Comparison of ENCODE assay signal across 7 mouse cellular contexts in the genomic region with DNA sequence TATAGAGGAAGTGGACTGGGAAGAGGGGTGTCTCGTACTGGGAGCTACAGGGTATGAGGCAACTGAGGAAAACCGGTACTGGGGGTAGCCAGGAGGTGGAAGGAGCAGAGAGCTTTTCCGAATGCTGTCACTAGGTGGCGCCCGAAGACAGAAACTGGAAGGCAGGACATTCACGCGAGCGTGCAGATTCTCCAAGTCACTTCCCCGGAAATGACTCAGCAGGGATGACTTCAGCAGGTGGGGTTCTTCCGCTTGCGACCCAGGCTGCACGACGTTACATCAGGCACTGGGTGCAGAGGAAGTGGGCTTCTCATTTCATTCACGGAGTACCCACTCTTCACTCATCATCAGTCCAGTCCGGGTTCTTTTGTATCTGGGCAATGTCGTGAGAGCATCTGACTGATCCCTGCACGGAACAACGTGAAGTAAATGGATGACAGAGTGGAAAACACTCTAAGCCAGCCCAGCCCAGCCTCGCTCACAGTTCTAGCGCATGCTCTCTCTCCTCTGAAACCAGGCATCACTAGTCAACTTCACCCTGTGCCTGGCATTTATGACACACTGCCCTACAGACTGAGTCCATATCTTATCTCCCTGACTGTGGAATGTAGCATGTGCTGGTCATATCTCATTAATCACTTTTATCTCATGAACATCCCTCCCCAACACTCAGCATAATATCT. TPM values are rescaled to one million over a fixed set of nuclear protein-coding genes. Genes with fewer than 3 reads are reported as not detected.
DNase-seq lines count a peak whose midpoint lies in the region; ATAC-seq lines count a peak whose summit lies in the region.

No protein-coding gene starts in this region.

- peak overlapping the region; percentile 30 for H3K4me2 ChIP-seq in limb, embryonic 11.5 days (ENCODE audit: low read depth, severe bottlenecking)
- peak overlapping the region; percentile 61 for H3K4me2 ChIP-seq in midbrain, embryonic 14.5 days (ENCODE audit: low read length)

- peaks cover 4% of the 10 kb centered on the region; the same call in 1 of the 2 replicates for H3K4me1 ChIP-seq in embryonic facial prominence, embryonic 10.5 days
- no peaks in the 10 kb centered on the region for H3K4me1 ChIP-seq in limb, embryonic 11.5 days (ENCODE audit: control insufficient read depth, insufficient read depth, low read length)
- H3K4me1 ChIP-seq in midbrain, embryonic 14.5 days (ENCODE audit: control insufficient read depth, insufficient read depth, low read length) = peaks cover 6% of the 10 kb centered on the region; the same call in 1 of the 2 replicates

- peak; percentile 96 for DNase-seq in adrenal gland, postnatal 10 days
- DNase-seq in embryonic facial prominence, embryonic 10.5 days (ENCODE audit: low spot score) = peak; percentile 91
- peak; percentile 99 for DNase-seq in heart, adult 11 months
- DNase-seq in kidney, adult 18-20 months = peak; percentile 93
- DNase-seq in limb, embryonic 11.5 days (ENCODE audit: low spot score) = peak; percentile 96
- peak; percentile 97 for DNase-seq in midbrain, embryonic 14.5 days
- peak; percentile 86 to 93 for DNase-seq in spleen, adult 18-20 months

- H3K9me3 ChIP-seq in embryonic facial prominence, embryonic 10.5 days = no peaks in the 10 kb centered on the region; the same call in 1 of the 2 replicates
- H3K9me3 ChIP-seq in limb, embryonic 11.5 days (ENCODE audit: control insufficient read depth, low read length) = no peaks in the 10 kb centered on the region
- no peaks in the 10 kb centered on the region for H3K9me3 ChIP-seq in midbrain, embryonic 14.5 days (ENCODE audit: control insufficient read depth, low read length)

- H3K36me3 ChIP-seq in embryonic facial prominence, embryonic 10.5 days (replicated peaks) = no peaks in the 10 kb centered on the region
- no peaks in the 10 kb centered on the region for H3K36me3 ChIP-seq in limb, embryonic 11.5 days (ENCODE audit: control insufficient read depth, insufficient read depth, low read length)
- H3K36me3 ChIP-seq in midbrain, embryonic 14.5 days (ENCODE audit: control insufficient read depth, insufficient read depth, low read length) = no peaks in the 10 kb centered on the region

- 0 out of 2 replicates have a peak, but pooled peaks cover 6% of the 10 kb centered on the region for H3K27me3 ChIP-seq in embryonic facial prominence, embryonic 10.5 days (replicated peaks; ENCODE audit: low read depth, poor library complexity, severe bottlenecking)
- H3K27me3 ChIP-seq in limb, embryonic 11.5 days (ENCODE audit: control insufficient read depth, insufficient read depth, low read length) = no peaks in the 10 kb centered on the region
- H3K27me3 ChIP-seq in midbrain, embryonic 14.5 days (ENCODE audit: control insufficient read depth, insufficient read depth, low read length) = no peaks in the 10 kb centered on the region

- peak; percentile 44 for ATAC-seq in limb, embryonic 11.5 days (ENCODE audit: insufficient number of reproducible peaks, low FRiP score, low TSS enrichment, low read depth)
- ATAC-seq in midbrain, embryonic 14.5 days (ENCODE audit: low FRiP score, low TSS enrichment) = peak; percentile 88; the same call in 1 of the 2 replicates

- no peak overlapping the region for H3K9ac ChIP-seq in limb, embryonic 11.5 days (ENCODE audit: low read length)
- peak overlapping the region; percentile 48; the same call in 1 of the 2 replicates for H3K9ac ChIP-seq in midbrain, embryonic 14.5 days (replicated peaks; ENCODE audit: low read length)

- peak overlapping the region; percentile 70 for H3K27ac ChIP-seq in embryonic facial prominence, embryonic 10.5 days (replicated peaks)
- H3K27ac ChIP-seq in limb, embryonic 11.5 days (replicated peaks; ENCODE audit: low read depth, low read length) = no peak overlapping the region
- H3K27ac ChIP-seq in midbrain, embryonic 14.5 days (replicated peaks; ENCODE audit: low read depth, low read length) = peak overlapping the region; percentile 77

- WGBS in embryonic facial prominence, embryonic 10.5 days = 22% methylated on average over 20 of the region's 20 CpGs
- WGBS in limb, embryonic 11.5 days = 23% methylated on average over 20 of the region's 20 CpGs
- WGBS in midbrain, embryonic 14.5 days = 17% methylated on average over 20 of the region's 20 CpGs

- H3K4me3 ChIP-seq in embryonic facial prominence, embryonic 10.5 days = peak overlapping the region; percentile 50
- no peak overlapping the region for H3K4me3 ChIP-seq in limb, embryonic 11.5 days (ENCODE audit: low read depth, low read length)
- peak overlapping the region; percentile 31 for H3K4me3 ChIP-seq in midbrain, embryonic 14.5 days (replicated peaks; ENCODE audit: low read depth, low read length)

RNA-seq across cellular contexts. Expression of a gene that starts 18.3 kb away (rescaled TPM):
- total RNA-seq in adrenal gland, postnatal 10 days (2021) = under 1 TPM in 1 of 2 experiments, not detected in 1; 0.27 TPM
- 0.99 and 1.0 TPM in 2 replicates for polyA plus RNA-seq in embryonic facial prominence, embryonic 10.5 days (2016; fragmentation: Nextera tagmentation; extraction: Ambion mirVana)
- 0.63 and 0.77 TPM in 2 replicates for polyA plus RNA-seq in limb, embryonic 11.5 days (2014; fragmentation: Nextera tagmentation; extraction: Ambion mirVana)
- polyA plus RNA-seq in midbrain, embryonic 14.5 days (2014; fragmentation: Nextera tagmentation; extraction: Ambion mirVana) = 0.07 TPM in 1 of 2 replicates, not detected in the other

RNA-seq across cellular contexts. Expression of a gene that starts 31.6 kb away (rescaled TPM):
- 1 to 10 TPM; 2.6 TPM for total RNA-seq in adrenal gland, postnatal 10 days (2021)
- polyA plus RNA-seq in embryonic facial prominence, embryonic 10.5 days (2016; fragmentation: Nextera tagmentation; extraction: Ambion mirVana) = 0.55 and 0.59 TPM in 2 replicates
- polyA plus RNA-seq in limb, embryonic 11.5 days (2014; fragmentation: Nextera tagmentation; extraction: Ambion mirVana) = 0.53 and 0.57 TPM in 2 replicates
- polyA plus RNA-seq in midbrain, embryonic 14.5 days (2014; fragmentation: Nextera tagmentation; extraction: Ambion mirVana) = 0.34 and 0.67 TPM in 2 replicates
